Mouse (Mus musculus) hematopoietic stem cell, adult 5-6 weeks (primary cell): ENCODE measurements around the gene Krtcap3. TPM values are rescaled to one million over a fixed set of nuclear protein-coding genes. Genes with fewer than 3 reads are reported as not detected.

ENCODE experiments used
- ATAC-seq, 2 experiments: fragments of 125-278 bp in 1 of 2; replicated peaks in 1 of 2; 2 replicates each; pipeline ENCODE4 v1.8.0; 2016 to 2017; ENCODE audit warnings: inconsistent platforms in 2 of 2, mild to moderate bottlenecking in 2 of 2, moderate number of reproducible peaks in 2 of 2, low read depth in 1 of 2, moderate TSS enrichment in 1 of 2; ENCODE audit not compliant: low FRiP score in 2 of 2, poor library complexity in 2 of 2, severe bottlenecking in 2 of 2, insufficient read depth in 1 of 2, low TSS enrichment in 1 of 2
- total RNA-seq: library from RNA; stranded (forward); fragments of 172-1452, 232-1000 nt; gene quantifications from 2 replicates; pipeline ENCODE4 v1.2.3, GENCODE M21; 2017

Krtcap3 gene
- total RNA-seq, 1 experiment from 2014 or later = 2.3 TPM

DNA sequence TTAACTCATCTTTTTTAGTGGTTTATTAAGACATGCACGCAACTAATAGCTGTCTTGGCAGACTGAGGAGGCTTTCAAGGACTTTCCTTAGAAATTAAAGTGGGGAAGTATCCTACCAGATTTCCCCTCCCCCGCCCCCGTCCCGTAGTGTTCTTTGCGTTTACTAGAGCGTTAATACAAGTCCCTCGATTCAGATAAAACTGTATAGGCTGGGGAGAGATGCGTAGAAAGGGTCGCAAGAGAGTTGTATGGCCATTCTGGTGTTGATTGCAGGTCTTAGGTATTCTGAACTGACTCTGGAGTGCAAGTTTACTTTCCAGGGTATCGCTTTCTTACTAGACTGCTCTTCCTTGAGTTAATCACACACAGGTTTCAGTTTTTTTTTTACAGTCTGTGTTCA is 9.3 kb upstream of the Krtcap3 start:
- no peak for ATAC-seq

DNA sequence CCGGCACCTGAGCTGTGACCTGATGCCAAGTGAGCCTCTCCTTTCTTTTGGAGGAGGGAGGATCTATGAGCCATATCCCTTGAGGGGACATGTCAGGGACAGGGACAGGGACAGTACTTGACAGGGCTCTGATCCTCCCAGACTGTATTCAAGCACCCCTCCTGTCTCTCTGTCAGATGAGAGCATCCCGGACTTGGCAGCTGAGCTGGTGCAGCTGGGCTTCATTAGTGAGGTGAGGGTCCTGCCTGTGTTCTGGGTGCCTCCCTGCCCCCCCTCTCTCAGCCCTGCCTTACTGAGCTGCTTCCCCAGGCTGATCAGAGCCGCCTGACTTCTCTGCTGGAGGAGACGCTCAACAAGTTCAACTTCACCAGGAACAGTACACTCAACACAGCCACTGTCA is 775 bp upstream of the Krtcap3 start:
- ATAC-seq = no peak

GRCm38 (mm10) chr5:31252151-31252550 is 660 bp downstream of the Krtcap3 start:
- no peak for ATAC-seq

GRCm38 (mm10) chr5:31252795-31253545 is 1.5 kb downstream of the Krtcap3 start:
- no peak for ATAC-seq

GRCm38 (mm10) chr5:31253806-31254205 is 2.3 kb downstream of the Krtcap3 start:
- ATAC-seq = no peak

GRCm38 (mm10) chr5:31254452-31254851 is 3.0 kb downstream of the Krtcap3 start:
- no peak for ATAC-seq

- ATAC-seq = no peak
Observed at GRCm38 (mm10) chr5:31254901-31255300, 3.4 kb downstream of the Krtcap3 start.

GRCm38 (mm10) chr5:31255381-31255780 is 3.9 kb downstream of the Krtcap3 start:
- no peak for ATAC-seq

GRCm38 (mm10) chr5:31255971-31256370 is 4.5 kb downstream of the Krtcap3 start:
- ATAC-seq = no peak

- ATAC-seq = no peak
Observed at GRCm38 (mm10) chr5:31257616-31258015, 6.1 kb downstream of the Krtcap3 start.

GRCm38 (mm10) chr5:31266101-31266500 is 14.6 kb downstream of the Krtcap3 start:
- no peak for ATAC-seq

- no peak for ATAC-seq
Observed at GRCm38 (mm10) chr5:31267686-31268085, 16.2 kb downstream of the Krtcap3 start.

GRCm38 (mm10) chr5:31273018-31273417 is 21.5 kb downstream of the Krtcap3 start:
- no peak for ATAC-seq

DNA sequence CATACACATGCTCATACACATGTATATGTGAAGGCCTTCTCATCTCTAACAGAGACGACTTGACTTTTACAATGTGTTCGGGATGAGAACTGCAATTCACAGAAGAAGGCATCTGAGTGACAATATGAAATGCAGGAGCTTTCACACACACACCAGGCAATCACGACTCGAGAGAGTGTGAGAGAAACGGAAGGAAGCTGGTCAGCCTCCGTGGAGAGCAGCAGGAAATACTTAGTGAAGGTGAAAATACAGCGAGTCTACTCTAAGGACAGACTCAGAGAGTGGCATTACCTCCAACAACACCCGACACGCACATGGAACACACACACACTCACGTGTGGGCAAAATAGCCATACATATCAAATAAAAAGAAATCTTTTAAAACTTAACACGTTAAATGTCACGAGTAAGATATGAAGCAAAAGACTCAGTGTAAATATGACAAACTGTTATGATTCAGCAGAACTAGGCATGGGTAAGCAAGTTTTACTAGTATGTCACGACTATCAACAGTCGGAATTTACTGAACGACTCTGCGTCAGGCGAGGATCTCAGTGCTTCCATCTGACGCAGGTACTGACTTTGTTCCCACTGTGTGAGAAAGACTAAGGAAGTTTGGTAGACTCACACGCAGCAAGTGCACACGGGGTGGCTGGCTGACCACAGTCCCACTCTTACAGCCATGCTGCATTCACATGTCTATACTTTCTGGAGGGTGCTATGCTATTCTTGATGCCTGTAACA is 27.9 kb downstream of the Krtcap3 start:
- ATAC-seq = peak; percentile 37 to 62; a peak in 2 of 4 replicates

- ATAC-seq = no peak
Observed at GRCm38 (mm10) chr5:31288225-31288624, 36.7 kb downstream of the Krtcap3 start.

- no peak for ATAC-seq
Observed at GRCm38 (mm10) chr5:31288655-31289054, 37.2 kb downstream of the Krtcap3 start.

- no peak for ATAC-seq
Observed at GRCm38 (mm10) chr5:31289626-31290230, 38.2 kb downstream of the Krtcap3 start.
